Mouse (Mus musculus): Measurements from ENCODE around the gene Furin. TPM values are rescaled to one million over a fixed set of nuclear protein-coding genes. Genes with fewer than 3 reads are reported as not detected.

The Furin gene
- total and polyA plus RNA-seq, 3 experiments = 1.5 to 20.9 (median 13.5) TPM

DNA sequence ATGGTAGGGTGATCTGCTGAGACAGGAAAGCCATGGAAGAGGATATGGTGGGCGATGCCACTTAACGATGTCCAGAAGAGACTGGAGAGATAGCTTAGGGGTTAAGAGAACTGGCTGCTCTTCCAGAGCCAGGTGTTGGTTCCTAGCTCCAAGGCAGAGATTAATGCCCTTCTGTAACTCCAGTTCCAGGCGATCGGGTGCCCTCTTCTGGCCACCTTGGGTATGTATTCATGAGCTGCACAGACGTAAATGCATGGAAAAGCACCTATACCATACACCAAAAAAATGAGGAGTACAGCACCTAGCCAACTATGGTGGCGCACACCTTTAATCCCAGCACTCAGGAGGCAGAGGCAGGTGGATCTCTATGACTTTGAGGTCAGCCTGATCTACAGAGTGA, 19.5 kb upstream of the Furin start:
- Histone ChIP-seq H3K27ac (ENCODE audit: insufficient read depth, low read depth) (no peak overlapping the region), H3K4me2 (ENCODE audit: insufficient read depth, low read depth, poor library complexity, severe bottlenecking) (no peak overlapping the region), H3K9me3 (replicated peaks; ENCODE audit: low read length) (peaks cover 5% of the 10 kb centered on the region), H3K4me3 (replicated peaks in 1 of 3; ENCODE audit: low read depth in 2 of 3, low read length in 2 of 3, poor library complexity in 1 of 3) (no peak overlapping the region), H3K9ac (ENCODE audit: insufficient read depth, low read depth) (no peak overlapping the region), H3K4me1 (ENCODE audit: control insufficient read depth in 1 of 2, insufficient read depth in 2 of 2) (peaks cover 0 to 10% of the 10 kb centered on the region in 2 experiments; a peak in 2 of 4 replicates), H3K79me2 (replicated peaks; ENCODE audit: control insufficient read depth, extremely low read depth, insufficient read depth, poor library complexity, severe bottlenecking) (no peaks in the 10 kb centered on the region), H3K36me3 (replicated peaks in 1 of 2; ENCODE audit: control insufficient read depth in 1 of 2, insufficient read depth in 1 of 2, low read length in 1 of 2) (no peaks in the 10 kb centered on the region), H3K27me3 (replicated peaks) (no peaks in the 10 kb centered on the region)
- dilution Hi-C loops (cut with MboI; ENCODE audit: extremely low pct_ligation_motif_present, extremely low pct_unique_long_range_greater_than_20kb, low sequenced_read_pairs) = no loop called here
- TF ChIP-seq TCF12 (IDR thresholded peaks at IDR 0.05; ENCODE audit: low read depth, low read length) = no peak
- no peak for TF ChIP-seq MAZ (IDR thresholded peaks at IDR 0.05; ENCODE audit: low read depth, low read length)
- TF ChIP-seq RAD21 (IDR thresholded peaks at IDR 0.05; ENCODE audit: low read depth, low read length) = peak; percentile 47
- TF ChIP-seq MAX (IDR thresholded peaks at IDR 0.05; ENCODE audit: low read length) = no peak
- no peak for TF ChIP-seq ZC3H11A (IDR thresholded peaks at IDR 0.05; ENCODE audit: low read depth, low read length)
- peak in 1 of 2 experiments; percentile 57; a peak in 2 of 4 replicates for TF ChIP-seq CTCF (conservative IDR thresholded peaks at IDR 0.05 in 1 of 2, IDR thresholded peaks at IDR 0.05 in 1 of 2; ENCODE audit: low read depth in 2 of 2, low read length in 2 of 2)
- no peak for TF ChIP-seq ETS1 (conservative IDR thresholded peaks at IDR 0.05; ENCODE audit: low read depth, low read length)
- peak; percentile 63 for TF ChIP-seq SMC3 (IDR thresholded peaks at IDR 0.05; ENCODE audit: low read depth, low read length)
- no peak for TF ChIP-seq GABPA (IDR thresholded peaks at IDR 0.05; ENCODE audit: insufficient replicate concordance, low read depth, low read length)
- TF ChIP-seq PAX5 (IDR thresholded peaks at IDR 0.05; ENCODE audit: low read length) = no peak
- in situ Hi-C loops (cut with MboI; ENCODE audit: low pct_ligation_motif_present, low pct_unique_long_range_greater_than_20kb, low sequenced_read_pairs) = no loop called here
- no peak for DNase-seq (ENCODE audit: extremely low read depth)

DNA sequence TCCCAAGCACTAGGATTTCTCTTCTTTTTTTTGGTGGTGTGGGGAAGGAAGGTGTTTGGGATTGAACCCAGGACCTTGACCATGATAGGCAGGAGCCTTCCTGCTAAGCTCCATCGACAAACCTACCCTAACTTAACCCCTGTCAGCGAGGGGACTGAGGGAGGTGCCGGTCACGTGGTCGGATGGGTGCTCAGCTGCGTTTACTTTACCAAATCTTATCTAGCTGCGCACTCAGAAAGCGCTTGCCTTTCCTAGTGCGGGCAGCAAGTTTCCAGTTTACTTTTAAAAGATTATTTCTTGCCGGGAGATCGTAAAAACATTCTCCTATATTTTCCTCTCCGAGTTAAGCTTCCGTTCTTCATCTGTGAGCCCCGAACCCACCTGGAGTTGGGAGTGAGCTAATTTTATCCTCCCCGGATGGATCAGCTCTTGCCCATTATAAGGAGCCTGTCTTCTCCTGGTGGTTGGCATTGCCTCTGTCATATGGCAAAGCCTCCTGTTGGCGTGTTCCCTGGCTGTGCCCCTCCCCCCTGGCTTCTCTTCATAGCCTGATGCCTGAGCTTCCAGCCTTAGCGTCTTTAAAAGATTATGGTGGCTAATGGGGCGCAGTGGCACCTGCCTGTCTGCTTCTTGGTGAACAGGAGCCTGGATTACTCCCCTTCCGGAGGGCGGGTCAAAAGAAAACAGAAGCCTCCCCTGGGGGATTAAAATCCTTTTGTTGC, 17.7 kb upstream of the Furin start:
- DNase-seq (ENCODE audit: extremely low read depth) = no peak
- Histone ChIP-seq H3K4me3 (replicated peaks in 1 of 3; ENCODE audit: low read depth in 2 of 3, low read length in 2 of 3, poor library complexity in 1 of 3) (no peak overlapping the region), H3K36me3 (replicated peaks in 1 of 2; ENCODE audit: control insufficient read depth in 1 of 2, insufficient read depth in 1 of 2, low read length in 1 of 2) (no peaks in the 10 kb centered on the region), H3K4me2 (ENCODE audit: insufficient read depth, low read depth, poor library complexity, severe bottlenecking) (no peak overlapping the region), H3K27ac (ENCODE audit: insufficient read depth, low read depth) (no peak overlapping the region), H3K9ac (ENCODE audit: insufficient read depth, low read depth) (no peak overlapping the region), H3K79me2 (replicated peaks; ENCODE audit: control insufficient read depth, extremely low read depth, insufficient read depth, poor library complexity, severe bottlenecking) (no peaks in the 10 kb centered on the region), H3K4me1 (ENCODE audit: control insufficient read depth in 1 of 2, insufficient read depth in 2 of 2) (peaks cover 4 to 28% of the 10 kb centered on the region in 2 experiments), H3K27me3 (replicated peaks) (no peaks in the 10 kb centered on the region), H3K9me3 (replicated peaks; ENCODE audit: low read length) (peaks cover 5% of the 10 kb centered on the region)
- no peak for TF ChIP-seq TBP (conservative IDR thresholded peaks at IDR 0.05; ENCODE audit: low read depth, low read length)
- TF ChIP-seq POLR2AphosphoS2 (IDR thresholded peaks at IDR 0.05; ENCODE audit: low read depth, low read length) = no peak
- TF ChIP-seq JUND (conservative IDR thresholded peaks at IDR 0.05; ENCODE audit: low read depth, low read length) = no peak
- no peak for TF ChIP-seq HCFC1 (IDR thresholded peaks at IDR 0.05; ENCODE audit: low read depth, low read length)
- TF ChIP-seq TCF12 (IDR thresholded peaks at IDR 0.05; ENCODE audit: low read depth, low read length) = no peak
- no peak for TF ChIP-seq UBTF (IDR thresholded peaks at IDR 0.05; ENCODE audit: low read depth, low read length)
- no peak for TF ChIP-seq RCOR1 (conservative IDR thresholded peaks at IDR 0.05; ENCODE audit: low read depth, low read length)
- TF ChIP-seq NELFE (IDR thresholded peaks at IDR 0.05; ENCODE audit: low read depth, low read length) = no peak
- TF ChIP-seq NRF1 (IDR thresholded peaks at IDR 0.05; ENCODE audit: low read depth, low read length) = no peak
- no peak for TF ChIP-seq JUN (IDR thresholded peaks at IDR 0.05; ENCODE audit: insufficient read depth, low read depth, low read length)
- no peak for TF ChIP-seq E2F4 (IDR thresholded peaks at IDR 0.05; ENCODE audit: insufficient replicate concordance, low read depth, low read length)
- in situ Hi-C loops (cut with MboI; ENCODE audit: low pct_ligation_motif_present, low pct_unique_long_range_greater_than_20kb, low sequenced_read_pairs) = no loop called here
- dilution Hi-C loops (cut with MboI; ENCODE audit: extremely low pct_ligation_motif_present, extremely low pct_unique_long_range_greater_than_20kb, low sequenced_read_pairs) = no loop called here
